Mouse (Mus musculus) cerebellum, adult 11 months (tissue): ENCODE results near the gene Slc35b3.

Source experiments
- DNase-seq: peaks from one replicate; pipeline ENCODE4 v3.0.0; 2022

Slc35b3 gene

DNA sequence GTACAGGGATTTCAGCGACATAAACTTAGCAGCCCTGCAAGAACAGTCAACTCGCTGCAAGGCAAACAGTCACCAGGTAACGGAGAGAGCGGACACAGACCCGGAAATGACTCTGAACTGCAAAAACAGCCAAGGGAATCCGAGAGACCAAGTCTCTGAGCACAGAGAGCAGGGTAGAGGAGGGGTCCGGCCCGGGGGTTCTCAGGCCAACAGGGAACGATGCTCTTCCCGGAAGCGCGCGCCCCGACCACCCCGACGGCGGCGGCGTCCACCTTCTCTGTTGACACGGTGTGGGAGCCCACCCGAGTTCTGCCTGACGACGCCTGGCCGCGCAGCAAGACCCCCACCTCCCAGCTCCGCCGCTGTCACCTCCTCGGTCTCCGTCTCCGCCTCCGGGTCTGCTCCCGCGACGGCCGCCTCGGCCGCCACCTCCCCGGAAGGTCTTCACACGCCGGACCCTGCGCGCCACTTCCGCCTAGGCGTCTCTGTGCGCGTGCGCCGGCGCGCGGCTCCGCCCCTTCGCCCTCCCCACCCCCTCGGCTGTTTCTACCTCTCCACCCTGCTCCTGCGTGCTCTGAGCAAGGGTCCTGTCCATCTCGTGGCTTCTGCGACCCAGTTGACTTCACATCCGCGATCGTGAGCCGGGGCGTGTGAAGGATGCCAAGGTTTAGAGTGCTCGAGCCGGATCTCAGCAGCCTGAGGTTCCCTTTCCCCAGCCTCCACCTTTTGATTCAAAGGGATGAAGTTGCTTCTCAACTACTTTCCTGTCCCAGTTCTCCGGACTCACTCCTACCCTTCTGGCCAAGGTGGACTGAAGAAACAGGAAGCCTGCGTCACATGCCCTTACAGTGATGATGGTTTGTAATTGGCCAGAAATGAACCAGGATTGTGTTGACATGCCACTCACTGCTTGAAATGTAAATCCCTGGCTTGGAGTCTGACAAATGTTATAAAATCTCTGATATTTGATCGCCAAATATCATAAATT is at the start of gene Slc35b3:
Slc35b3 (minus strand) TSS at position 813 of the 988 bp plus-strand sequence.
- peak; percentile 76 for DNase-seq

DNA sequence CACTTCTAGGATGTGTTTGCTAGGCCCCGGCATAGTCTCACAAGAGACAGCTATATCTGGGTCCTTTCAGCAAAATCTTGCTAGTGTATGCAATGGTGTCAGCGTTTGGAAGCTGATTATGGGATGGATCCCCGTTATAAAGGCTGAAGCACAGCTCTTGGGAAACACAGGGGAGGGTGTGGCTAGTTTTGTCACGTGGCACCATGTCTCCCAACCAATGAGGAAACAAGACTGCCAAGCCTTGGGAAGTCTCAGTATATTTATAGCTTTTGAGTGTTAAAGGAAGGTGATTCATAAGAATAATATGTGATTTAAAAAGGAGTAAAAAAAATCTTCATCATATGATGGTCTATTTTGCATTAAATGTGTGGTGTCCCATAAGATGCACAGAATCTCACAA is 49.6 kb upstream of the Slc35b3 start:
- no peak for DNase-seq

DNA sequence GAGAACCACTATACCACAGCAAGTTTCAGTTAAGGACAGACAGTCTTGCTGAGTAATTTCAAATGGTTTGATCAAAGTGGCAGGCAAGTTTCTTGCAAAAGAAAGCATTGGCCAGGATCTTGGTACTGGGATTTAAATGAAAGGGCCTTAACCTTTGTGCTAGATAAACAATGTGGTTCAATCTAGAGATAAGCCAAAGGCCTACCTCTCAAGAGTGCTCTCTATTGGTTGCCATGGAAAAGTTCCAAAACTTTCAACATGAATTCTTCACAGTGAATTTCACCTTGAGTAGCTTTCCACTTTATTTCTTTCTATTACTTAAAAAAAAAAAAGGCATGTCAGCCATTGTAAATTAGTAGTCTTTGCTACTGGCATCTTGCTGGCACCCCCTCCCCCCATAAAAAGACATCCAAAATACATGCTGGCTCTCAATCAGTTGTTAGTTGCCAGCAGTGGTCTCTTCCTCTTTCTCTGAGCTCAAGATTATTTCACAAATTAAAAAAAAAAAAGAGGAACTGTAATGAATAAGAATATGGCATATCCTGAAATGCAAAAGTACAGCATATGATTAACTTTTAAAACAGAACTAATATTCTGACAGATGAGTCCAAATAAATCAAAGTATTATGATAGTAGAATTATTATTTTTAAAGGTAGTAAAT is 42.6 kb upstream of the Slc35b3 start:
- no peak for DNase-seq

DNA sequence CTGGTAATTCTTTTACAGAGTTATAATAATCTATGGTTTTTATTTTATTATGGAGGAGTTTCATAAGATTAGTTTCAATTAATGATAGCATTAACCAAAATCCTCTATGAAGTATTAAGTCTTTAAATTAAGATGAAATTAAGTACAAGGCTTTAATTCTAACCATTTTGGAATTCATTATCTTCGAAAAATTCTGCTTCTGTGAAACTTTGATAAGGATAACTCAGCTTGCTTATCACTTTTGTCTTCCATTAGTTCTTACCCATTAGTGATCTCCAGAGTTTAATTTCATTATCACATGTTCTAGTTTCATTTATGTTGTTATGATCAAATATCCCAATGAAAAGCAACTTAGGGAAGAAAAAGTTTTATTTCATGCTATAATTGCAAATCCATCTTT is 41.7 kb upstream of the Slc35b3 start:
- DNase-seq: no peak

DNA sequence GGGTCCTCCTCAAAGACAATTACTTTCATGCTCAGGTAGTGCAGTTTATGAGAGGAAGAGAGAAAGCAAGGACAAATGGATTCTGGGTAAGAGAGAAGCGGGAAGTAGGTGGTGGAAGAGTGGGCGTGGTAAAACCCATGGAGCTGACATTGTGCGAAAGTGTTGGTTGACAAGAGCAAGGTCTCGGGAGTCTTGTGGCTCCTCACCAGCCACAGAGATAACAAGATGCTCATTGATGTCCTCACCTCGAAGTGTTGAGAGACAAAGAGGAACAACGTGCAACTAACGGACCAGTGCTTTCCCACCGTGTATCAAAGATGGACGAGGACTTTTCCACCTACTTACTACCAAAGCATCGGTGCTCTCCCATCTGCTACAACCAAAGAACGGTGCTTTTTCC is 40.8 kb upstream of the Slc35b3 start:
- no peak for DNase-seq

DNA sequence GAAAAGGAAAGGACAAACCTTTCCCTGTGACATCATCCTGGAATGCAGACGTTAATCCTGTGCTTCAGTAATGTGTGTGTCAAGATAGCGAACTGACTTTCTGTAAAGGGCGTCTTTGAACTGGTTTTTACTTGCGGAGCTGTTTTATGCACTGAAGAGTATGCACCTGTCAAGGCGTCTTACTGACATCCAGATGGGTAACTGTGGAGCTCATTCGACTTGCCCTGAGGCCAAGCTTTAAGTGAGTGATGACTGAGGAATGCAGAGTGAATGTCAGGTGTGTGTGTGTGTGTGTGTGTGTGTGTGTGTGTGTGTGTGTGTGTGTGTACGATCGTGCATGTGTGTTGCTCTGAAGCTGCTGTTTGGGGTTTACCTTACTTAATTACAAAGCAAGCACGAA is 38.3 kb upstream of the Slc35b3 start:
- no peak for DNase-seq

DNA sequence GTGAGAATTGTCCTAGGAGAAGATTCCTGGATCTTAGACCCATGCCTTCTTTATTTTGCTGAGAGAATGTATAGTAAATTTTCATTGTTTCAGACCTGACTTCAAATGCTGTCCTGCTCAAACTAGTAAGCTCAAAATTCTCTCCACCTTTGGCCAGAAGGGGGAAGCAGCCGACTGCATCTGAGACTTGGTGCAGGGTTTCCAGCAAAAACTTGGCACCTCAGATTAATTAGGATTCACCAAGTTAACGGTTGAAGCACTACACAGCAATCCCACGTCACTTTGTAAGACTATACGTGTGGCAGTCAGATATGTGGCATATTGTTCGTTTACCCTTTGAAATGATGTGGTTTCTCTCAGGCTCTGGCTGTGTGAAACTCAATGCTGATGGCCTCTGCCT is 31.9 kb upstream of the Slc35b3 start:
- no peak for DNase-seq

DNA sequence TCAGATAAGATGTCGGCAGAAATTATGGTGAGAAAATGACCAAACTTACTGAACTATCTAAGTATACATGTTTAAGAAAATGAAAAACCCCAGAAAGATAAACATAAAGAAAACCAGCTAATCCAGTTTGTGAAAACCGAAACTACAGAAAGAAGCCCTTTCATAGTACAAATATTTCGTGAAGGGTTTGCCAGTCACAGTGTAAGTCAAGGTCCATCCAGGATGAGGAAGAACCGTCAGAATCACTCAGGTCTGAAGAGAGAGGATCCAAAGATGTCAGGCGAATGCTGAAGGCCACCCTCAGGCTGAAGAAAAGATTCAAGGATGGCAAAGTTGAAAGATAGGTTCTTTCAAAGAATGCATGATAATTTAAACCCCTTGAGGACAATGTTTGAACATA is 23.1 kb upstream of the Slc35b3 start:
- no peak for DNase-seq

DNA sequence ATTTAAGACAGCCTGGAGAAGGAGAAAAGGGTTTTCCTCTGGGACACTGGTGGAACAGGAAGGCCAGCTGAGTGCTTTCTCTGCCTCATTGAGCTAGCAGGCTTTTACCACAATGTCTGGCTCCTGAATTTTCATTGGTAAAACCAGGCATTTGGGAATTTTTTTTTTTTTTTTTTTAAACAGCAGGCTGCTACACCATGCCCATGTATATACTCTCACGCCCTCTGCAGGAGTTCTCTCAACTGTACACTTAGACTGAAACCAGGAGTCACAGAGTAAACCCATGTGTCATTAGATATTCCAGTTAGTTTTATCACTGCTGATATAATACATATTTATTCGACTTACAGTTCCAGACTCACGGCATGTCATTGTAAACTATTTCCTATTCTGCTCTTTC is 20.2 kb upstream of the Slc35b3 start:
- no peak for DNase-seq

DNA sequence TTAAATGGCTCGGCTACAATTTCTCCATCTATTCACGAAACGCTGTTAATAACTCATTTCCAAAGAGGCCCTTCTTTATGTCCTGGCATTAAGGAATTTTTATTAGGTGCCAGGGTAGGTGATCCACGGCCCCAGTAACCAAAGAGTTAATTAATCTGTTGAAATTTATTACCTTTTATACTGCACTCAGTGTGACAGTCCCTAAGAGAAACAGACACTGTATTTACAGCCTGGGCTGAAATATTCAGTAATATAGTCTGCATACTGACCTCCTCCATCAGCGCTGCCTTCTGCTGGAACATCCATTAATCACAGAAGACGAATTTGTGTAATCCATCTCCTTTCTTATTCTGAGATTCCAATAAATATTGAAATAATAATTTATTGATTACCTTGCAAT is 16.3 kb upstream of the Slc35b3 start:
- no peak for DNase-seq

DNA sequence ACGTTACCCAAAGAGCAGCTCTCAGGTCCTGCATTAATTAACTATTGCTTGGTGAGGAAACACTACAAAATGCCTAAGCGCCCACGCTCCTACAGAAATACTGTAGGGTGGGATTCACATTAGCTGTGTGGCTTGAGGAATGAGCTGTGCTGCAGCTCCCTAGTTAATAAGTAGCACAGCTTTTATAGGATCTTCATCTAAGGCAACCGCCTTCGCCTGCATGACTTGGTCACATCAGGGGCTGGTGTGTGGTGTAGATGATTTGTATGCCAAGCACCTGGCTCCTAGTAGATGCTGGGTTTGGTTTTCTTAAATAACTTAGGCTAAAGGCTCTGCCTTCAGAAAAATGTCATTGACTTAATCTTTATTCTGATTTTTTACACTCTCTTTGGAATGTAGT is 15.2 kb upstream of the Slc35b3 start:
- DNase-seq: no peak

DNA sequence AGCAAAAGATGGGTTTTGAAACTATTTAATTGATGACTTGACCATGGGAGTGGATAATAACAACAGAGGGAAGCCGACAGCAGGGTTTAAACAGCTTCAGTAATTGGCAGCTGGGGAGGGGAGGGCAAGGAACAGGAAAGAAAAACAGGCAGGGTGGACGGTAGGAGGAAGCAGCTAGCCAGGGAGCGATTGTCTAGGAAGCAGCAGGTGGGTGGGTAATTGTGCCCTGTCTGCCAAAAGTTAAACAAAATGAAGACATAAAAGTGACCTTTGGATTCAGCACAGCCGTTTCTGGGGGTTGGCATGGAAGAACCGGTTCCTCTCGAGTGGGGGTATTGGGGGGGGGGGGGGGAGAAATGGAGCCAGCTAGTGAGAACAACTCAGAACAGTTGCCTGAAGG is 11.9 kb upstream of the Slc35b3 start:
- DNase-seq: no peak

DNA sequence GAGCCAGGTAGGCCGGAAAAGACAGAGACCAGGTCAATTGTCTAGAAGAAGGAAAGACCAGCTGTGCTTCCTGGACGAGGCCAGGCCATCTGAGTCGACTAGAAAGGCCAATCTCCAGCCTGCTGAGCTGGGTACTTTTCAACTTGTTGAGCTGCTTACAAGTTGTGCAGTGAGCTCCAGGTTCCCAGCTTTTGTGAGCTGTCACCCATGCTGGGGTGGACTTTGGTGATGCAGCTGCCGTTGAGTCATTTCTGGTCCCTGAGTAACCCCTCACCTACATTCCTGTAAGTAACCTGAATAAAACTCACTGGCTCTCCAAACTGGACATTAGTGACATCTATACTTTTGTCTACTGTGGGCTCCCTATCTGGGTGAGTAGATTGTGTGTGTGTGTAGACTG is 10.4 kb upstream of the Slc35b3 start:
- no peak for DNase-seq

DNA sequence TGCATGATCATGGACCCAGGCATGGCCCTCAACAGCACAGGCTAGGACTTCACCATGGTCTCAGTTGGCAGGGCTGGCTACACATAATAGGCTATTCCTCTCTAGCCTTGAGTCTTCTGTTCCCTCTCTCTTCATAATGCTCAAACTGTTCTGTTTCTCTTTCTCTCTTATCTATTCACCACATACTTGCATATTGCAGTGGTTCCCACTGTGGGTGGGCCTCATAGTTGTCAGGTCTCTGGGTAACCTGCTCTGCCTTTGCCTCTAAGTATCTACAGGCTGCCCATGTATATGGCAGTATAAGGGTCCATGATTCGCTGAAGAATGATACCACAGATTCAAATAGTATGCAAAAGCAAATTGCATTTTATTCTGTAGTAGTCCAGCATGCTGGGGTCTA is 6.8 kb upstream of the Slc35b3 start:
- DNase-seq: no peak

DNA sequence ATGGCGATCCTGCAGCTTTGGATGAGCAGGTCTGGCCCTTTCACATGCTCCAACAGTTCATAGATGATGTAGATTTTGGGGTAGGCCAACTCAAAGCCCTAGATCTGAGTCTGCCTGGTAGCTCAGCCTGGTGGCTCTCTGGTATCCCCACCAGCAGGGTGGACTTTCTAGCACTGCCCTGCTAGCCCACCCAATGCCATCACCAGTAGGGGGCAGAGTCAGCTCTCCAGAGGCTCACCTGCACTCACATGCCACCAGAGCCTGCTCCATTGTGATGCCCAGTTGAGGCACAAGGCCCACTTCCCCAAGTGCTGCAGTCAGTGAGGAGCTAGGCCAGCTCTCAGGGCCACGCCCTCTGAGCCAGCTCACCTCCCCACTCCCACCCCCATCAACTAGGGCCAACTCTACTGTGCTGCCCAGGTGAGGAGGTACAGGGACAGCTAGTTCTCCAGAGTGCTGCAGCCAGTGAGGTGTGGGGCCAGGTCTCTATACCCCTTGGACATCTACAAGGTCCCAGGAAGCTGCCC is 6.3 kb upstream of the Slc35b3 start:
- no peak for DNase-seq

DNA sequence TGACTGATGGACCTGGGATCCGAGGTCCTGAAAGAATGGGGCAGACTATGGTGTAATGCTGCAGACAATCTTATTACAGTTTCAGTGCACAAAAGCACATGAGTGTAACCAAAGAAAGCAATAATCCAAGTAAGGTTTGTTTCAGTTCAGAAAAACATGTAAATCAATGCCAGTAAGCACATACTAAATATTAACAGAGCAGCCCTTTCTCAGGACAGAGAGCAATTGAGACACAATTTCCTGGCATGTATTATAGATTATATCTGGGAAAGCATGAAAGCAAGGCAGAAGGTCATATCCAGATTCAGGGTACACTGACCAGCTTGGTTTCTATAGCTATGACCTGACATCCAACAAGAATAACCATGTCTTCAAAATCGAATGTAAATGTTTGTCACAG is 2.1 kb upstream of the Slc35b3 start:
- DNase-seq: no peak

DNA sequence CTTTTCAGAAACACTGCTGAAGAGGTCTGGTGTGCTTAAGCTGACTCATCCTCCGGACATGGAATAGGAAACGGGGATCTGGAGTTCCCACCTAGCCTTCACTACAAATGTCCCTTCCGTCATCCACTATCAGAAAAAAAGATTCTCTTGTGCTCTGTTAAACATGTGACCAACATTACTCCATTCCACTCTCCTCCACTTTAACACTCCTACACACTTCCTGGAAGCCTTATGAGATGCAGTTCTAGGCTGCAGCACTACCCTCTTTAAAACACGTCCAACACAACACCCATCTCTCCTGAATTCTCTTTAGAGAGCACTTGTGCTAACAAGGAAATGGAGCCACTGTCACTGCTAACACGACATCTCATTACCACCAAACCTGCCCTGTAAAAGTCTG is 2.6 kb downstream of the Slc35b3 start:
- no peak for DNase-seq

DNA sequence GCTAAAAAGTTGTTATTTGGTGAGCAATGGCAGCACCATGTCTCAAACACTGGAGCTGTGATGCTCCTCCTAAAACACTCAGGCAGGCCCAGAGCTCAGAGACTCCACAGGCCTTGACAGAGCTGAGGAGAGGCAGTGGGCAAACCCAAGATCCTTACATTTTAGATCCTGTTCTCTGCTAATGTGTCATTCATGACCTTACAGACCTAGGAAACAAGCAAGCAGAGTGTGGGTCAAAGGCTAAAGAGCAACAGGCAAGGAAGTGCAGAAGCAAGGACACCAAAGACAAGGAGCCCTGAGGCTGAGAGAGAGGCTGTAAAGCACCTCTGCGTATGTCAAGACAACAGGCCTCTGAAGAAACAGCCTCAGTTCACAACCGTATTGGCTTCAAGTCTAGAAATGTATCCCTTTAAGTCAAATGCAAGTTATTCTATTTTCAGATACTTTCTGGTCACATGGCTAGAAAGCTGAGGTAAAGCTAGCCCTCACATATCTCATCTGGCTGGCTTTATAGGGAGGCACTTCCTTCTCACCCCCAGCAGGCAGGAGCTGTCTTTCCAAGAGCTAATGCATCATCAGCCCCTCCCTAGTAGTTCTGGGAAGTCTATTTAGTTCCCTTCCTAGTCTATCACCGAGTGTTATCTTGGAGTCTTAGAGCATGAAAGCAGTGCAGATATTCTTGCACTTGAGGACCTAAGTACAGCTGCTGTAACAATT is 14.2 kb downstream of the Slc35b3 start:
- no peak for DNase-seq

DNA sequence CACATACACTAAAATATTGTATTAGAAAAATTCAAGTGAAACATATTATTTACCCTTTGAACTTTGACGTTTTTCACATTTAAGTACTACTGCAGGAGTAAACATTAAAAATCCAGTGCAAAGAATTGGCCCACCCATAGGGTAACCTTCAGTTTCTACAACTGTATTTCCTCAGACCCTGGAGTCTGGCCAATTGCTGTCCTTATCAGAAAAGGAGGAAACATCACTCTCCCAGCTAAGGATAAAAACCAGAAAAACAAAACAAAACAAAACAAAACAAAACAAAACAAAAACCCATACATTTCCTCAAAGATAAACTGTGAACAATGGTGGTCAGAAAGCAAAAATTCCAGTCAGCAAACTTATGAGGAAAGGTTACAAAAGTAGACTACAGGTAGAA is 14.9 kb downstream of the Slc35b3 start:
- DNase-seq: no peak

DNA sequence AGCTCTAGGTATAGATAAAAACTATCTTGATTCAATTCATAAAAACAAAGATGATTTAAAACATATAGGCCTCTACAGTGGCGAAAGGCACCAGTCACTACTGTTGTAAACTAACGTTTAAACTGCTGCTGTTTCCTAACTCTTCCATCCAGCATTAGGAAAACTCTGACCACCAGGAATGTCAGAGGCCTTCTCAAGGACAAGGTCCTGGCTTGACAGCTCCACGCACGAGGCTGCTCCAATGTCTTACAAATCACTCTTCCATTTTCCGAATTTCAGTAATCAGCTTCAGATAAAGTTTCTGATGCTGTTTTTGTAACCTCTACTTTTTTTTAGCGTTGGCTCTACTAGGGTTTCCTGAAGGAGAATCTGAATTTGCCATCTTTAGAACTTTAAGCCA is 15.7 kb downstream of the Slc35b3 start:
- DNase-seq: no peak

DNA sequence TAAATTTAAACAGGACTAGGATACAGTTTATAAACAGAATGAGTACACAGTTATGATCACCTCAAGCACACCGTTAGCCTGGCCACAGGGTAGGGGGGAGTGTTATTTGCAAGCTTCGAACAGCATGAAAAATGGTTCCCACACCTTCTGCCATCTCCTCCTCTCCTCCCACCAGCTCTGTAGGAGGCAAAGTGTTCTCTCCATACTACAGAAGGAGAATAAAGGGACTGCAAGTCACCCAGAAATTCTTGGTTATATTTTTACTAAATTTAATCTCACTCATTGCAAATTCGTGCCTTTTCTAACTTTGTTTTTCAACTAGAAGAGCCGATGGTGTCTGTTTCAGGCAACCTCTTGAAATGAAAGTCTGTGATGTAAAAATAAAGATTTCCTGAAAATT is 18.9 kb downstream of the Slc35b3 start:
- no peak for DNase-seq

DNA sequence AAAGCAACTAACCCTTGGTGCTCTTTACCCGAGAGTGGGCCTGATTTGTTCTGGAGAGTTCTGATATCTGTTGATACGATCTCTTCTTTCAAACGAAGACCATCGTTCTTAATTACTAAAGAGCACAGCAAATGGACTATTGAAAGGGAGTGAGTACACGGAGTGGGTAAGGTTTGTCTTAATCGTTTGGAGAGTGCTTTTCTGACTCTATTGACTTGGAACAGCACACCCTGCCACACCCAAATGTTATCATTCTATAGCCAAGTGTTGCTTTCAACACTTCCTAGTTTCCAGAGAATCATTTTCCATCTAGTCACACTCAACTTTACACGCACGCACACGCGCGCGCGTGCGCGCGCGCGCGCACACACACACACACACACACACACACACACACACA is 19.4 kb downstream of the Slc35b3 start:
- DNase-seq: no peak

DNA sequence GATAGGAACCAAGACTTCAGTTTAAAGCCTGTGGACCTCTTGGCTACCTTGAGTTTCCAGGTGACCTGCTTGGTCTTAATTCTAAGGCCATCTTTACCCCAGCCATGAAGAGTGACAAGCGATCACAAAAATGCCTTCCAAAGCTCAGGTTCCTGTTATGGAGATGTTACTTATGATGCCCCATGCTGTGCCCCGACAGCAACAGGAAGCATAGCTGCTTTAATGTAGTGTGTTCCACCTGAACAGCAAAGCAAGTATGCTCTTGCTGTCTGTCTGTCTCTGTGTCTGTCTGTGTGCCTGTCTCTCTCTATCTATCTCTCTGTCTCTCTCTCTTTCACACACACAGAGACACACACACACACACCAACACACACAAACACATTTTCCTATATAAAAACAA is 22.2 kb downstream of the Slc35b3 start:
- DNase-seq: no peak
